Mouse (Mus musculus) intestine, postnatal 0 days (tissue): ENCODE results near the gene Sez6l. TPM values are rescaled to one million over a fixed set of nuclear protein-coding genes. Genes with fewer than 3 reads are reported as not detected.

ENCODE experiments used
- ATAC-seq: fragments of 200-750 bp; cut with Nextera tagmentation; 2 replicates; pipeline ENCODE4 v1.8.0; 2017; ENCODE audit warnings: mild to moderate bottlenecking, moderate TSS enrichment, moderate library complexity
- H3K27ac ChIP-seq: fragments of 300-500 bp; sonication (generic); 2 replicates; pipeline ENCODE4 v1.5.1; 2014; ENCODE audit warnings: mild to moderate bottlenecking, low read depth, low read length, moderate library complexity
- H3K27me3 ChIP-seq: fragments of 300-500 bp; sonication (generic); replicated peaks from 2 replicates; pipeline ENCODE4 v1.6.1; 2014; ENCODE audit warnings: low read length, mixed read lengths; ENCODE audit not compliant: control insufficient read depth, insufficient read depth
- H3K36me3 ChIP-seq: fragments of 300-500 bp; sonication (generic); 2 replicates; pipeline ENCODE4 v1.6.1; 2014; ENCODE audit warnings: mild to moderate bottlenecking, moderate library complexity; ENCODE audit not compliant: control insufficient read depth, insufficient read depth
- H3K4me1 ChIP-seq: fragments of 300-500 bp; sonication (generic); replicated peaks from 2 replicates; pipeline ENCODE4 v1.6.1; 2014; ENCODE audit warnings: antibody characterized with exemption, low read length, mixed read lengths; ENCODE audit not compliant: control insufficient read depth, insufficient read depth
- H3K4me2 ChIP-seq: fragments of 300-500 bp; sonication (generic); replicated peaks from 2 replicates; pipeline ENCODE4 v1.6.1; 2014; ENCODE audit warnings: low read depth, mild to moderate bottlenecking, moderate library complexity
- H3K4me3 ChIP-seq: fragments of 300-500 bp; sonication (generic); 2 replicates; pipeline ENCODE4 v1.5.1; 2014; ENCODE audit warnings: low read depth, low read length
- H3K9ac ChIP-seq: fragments of 300-500 bp; sonication (generic); 2 replicates; pipeline ENCODE4 v1.6.1; 2014; ENCODE audit warnings: mild to moderate bottlenecking, low read depth, low read length
- H3K9me3 ChIP-seq: fragments of 300-500 bp; sonication (generic); 2 replicates; pipeline ENCODE4 v1.6.1; 2016; ENCODE audit warnings: mixed run types; ENCODE audit not compliant: control insufficient read depth
- CTCF ChIP-seq: sonication (generic); IDR thresholded peaks from 2 replicates; pipeline ENCODE4 v1.5.1; 2016; ENCODE audit warnings: low read depth, mild to moderate bottlenecking, control low read depth, antibody characterized with exemption, moderate library complexity
- WGBS: fragments of 180-500 bp; shearing (Covaris S2); extraction: QIAGEN DNeasy Blood & Tissue Kit; methylation state at CpG from one replicate; pipeline ENCODE4 v1.1.7; 2014; 5-methylcytosine and 5-hydroxymethylcytosine counted together
- polyA plus RNA-seq: library from polyadenylated mRNA; unstranded; fragments of >200 nt; fragmentation: Nextera tagmentation; extraction: Ambion mirVana; gene quantifications from 2 replicates; pipeline ENCODE4 v1.2.1, GENCODE M21; 2015

Gene Sez6l
- polyA plus RNA-seq, 1 experiment from 2014 or later = 0.63 TPM

DNA sequence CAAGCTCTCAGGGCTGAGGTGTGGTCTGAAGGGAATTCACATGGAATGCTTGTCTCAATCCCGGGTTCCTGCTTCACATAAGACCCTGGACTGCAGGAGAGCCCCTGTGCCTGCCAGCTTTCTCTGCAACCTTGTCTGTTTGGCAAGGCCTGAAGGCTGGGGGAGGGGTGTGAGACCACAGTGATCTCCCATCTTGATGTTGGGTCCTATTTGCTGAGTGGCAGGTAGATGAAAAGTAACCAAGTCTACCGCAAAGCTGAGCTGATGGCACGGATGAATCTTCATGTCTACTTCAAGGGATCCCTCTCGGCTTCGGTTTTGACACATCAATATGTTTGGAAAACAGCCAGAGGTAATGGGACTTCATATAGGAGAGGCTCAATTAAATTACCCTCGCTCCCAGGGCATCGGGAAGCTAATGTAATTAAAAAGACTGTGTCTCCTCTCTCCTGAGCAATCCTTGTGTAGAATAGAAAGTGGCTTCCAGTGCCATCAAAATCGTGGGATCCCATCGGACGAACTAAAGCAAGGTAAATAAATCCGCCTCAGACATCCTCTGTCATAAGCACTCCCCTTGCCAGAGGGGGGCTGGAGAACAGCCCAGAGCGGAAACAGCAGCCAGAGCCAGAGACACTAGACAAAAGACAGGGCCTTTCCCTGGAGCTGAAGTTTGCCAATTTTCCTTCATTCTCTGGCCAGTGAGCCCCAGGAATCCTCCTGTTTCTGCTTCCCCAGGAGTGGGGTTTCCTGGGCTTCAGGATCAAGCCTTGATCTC, 28.0 kb downstream of the Sez6l start:
- WGBS = 45% methylated on average over 12 of the region's 12 CpGs
- ATAC-seq = no peak
- Histone ChIP-seq H3K4me3 (no peak overlapping the region), H3K4me1 (no peaks in the 10 kb centered on the region), H3K27ac (no peak overlapping the region), H3K27me3 (no peaks in the 10 kb centered on the region), H3K36me3 (no peaks in the 10 kb centered on the region), H3K9ac (no peak overlapping the region), H3K9me3 (no peaks in the 10 kb centered on the region), H3K4me2 (no peak overlapping the region)
- no peak for TF ChIP-seq CTCF

GRCm38 (mm10) chr5:112546771-112547170, 30.2 kb downstream of the Sez6l start:
- WGBS = 67% methylated on average over 6 of the region's 6 CpGs
- H3K4me3 ChIP-seq = no peak overlapping the region
- H3K27ac ChIP-seq = no peak overlapping the region
- no peaks in the 10 kb centered on the region for H3K9me3 ChIP-seq
- no peaks in the 10 kb centered on the region for H3K36me3 ChIP-seq
- H3K9ac ChIP-seq = no peak overlapping the region
- H3K27me3 ChIP-seq = no peaks in the 10 kb centered on the region
- ATAC-seq = no peak
- no peak for TF ChIP-seq CTCF
- H3K4me2 ChIP-seq = no peak overlapping the region
- no peaks in the 10 kb centered on the region for H3K4me1 ChIP-seq

DNA sequence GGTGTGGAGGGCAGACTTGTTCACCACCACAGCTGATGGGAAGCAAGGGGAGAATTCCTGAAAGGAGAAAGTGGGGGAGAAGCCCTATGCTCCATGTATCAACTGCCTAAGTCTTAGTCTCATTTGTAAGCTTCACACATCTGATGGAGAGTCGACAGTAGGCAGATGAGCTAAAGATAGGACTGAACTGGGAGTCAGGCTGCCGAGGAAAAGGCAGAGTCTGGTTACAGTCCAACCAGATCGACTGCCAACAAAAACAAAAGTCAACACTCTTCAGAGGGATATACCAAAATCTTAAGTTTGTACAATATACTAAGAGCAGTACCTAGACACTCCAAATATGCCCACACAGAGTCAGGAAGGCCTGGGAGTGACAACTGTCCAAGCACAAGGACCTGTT, 38.7 kb downstream of the Sez6l start:
- no peaks in the 10 kb centered on the region for H3K36me3 ChIP-seq
- H3K9me3 ChIP-seq = no peaks in the 10 kb centered on the region
- no peaks in the 10 kb centered on the region for H3K4me1 ChIP-seq
- WGBS = 46% methylated on average over 3 of the region's 3 CpGs
- H3K27ac ChIP-seq = no peak overlapping the region
- H3K27me3 ChIP-seq = no peaks in the 10 kb centered on the region
- H3K9ac ChIP-seq = no peak overlapping the region
- no peak overlapping the region for H3K4me3 ChIP-seq
- TF ChIP-seq CTCF = no peak
- no peak overlapping the region for H3K4me2 ChIP-seq
- no peak for ATAC-seq

- Histone ChIP-seq H3K36me3 (no peaks in the 10 kb centered on the region), H3K4me3 (no peak overlapping the region), H3K27ac (no peak overlapping the region), H3K27me3 (no peaks in the 10 kb centered on the region), H3K4me1 (no peaks in the 10 kb centered on the region), H3K4me2 (no peak overlapping the region), H3K9me3 (peaks cover 4% of the 10 kb centered on the region; the same call in 1 of the 2 replicates), H3K9ac (no peak overlapping the region)
- 76% methylated on average over 12 of the region's 12 CpGs for WGBS
- no peak for TF ChIP-seq CTCF
- no peak for ATAC-seq
Measured at GRCm38 (mm10) chr5:112535868-112536267, 41.1 kb downstream of the Sez6l start.

DNA sequence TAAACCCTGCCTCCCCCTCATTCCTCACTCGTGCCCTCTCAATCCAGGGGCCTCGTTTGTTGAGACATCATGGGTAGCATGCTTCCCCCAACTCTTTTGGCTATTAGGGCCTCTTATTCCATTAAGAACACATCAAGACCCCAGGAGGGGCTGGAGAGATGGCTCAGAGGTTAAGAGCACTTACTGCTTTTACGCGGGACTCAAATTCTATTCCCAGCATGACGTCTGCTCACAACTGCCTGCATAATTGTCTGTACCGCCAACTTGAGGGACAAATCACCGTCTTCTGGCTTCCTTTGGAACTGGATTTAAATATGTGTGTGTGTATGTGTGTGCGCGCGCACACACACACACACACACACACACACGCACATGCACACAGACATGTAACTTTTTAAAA, 42.8 kb downstream of the Sez6l start:
- no peak for ATAC-seq
- no peaks in the 10 kb centered on the region for H3K36me3 ChIP-seq
- no peak overlapping the region for H3K4me2 ChIP-seq
- peaks cover 4% of the 10 kb centered on the region; the same call in 1 of the 2 replicates for H3K9me3 ChIP-seq
- H3K27me3 ChIP-seq = no peaks in the 10 kb centered on the region
- no peaks in the 10 kb centered on the region for H3K4me1 ChIP-seq
- 59% methylated on average over 11 of the region's 11 CpGs for WGBS
- H3K27ac ChIP-seq = no peak overlapping the region
- no peak overlapping the region for H3K9ac ChIP-seq
- H3K4me3 ChIP-seq = no peak overlapping the region
- TF ChIP-seq CTCF = no peak

DNA sequence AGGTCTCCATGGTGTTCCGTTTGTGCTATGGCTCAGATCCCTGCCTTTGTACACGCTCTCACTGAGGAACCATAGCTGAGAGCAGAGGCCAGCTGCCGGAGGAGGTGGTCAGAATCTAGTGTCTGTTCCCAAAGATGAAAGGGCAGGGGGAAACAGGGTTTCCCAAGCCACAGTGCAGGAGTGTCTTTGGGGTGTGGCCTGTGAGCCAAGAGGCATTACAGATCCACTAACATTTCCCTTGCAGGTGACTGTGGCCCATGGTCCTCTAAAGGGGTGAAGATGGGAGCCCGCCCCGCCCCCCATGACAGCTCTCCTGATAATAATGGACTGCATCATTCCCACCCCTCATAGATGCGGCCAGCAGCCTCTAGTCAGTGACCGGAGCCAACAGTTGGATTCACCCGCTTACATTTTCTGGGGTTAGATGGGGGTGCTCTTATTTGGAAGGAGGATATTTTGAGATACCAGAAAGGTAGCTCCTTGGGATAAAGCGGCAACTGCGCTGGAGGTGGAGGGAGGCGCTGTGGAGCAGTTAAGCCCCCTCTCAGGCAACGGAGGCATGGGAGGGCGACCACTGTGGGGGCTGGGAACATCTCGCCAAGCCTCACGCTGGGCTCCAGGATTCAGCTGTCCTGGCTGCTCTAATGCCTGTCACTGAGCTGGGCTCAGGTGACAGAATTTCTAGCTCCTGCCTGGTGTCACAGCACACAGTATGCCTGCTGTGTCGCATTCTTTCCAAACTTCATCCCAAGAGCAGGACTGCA, 43.5 kb downstream of the Sez6l start:
- no peak for ATAC-seq
- Histone ChIP-seq H3K9ac (no peak overlapping the region), H3K4me1 (no peaks in the 10 kb centered on the region), H3K4me2 (no peak overlapping the region), H3K4me3 (no peak overlapping the region), H3K27me3 (no peaks in the 10 kb centered on the region), H3K36me3 (no peaks in the 10 kb centered on the region), H3K9me3 (peaks cover 4% of the 10 kb centered on the region; the same call in 1 of the 2 replicates), H3K27ac (no peak overlapping the region)
- no peak for TF ChIP-seq CTCF
- 51% methylated on average over 16 of the region's 16 CpGs for WGBS
